Mouse (Mus musculus) lung, embryonic 16.5 days (tissue): Measurements from ENCODE around the gene Ankrd6. TPM values are rescaled to one million over a fixed set of nuclear protein-coding genes. Genes with fewer than 3 reads are reported as not detected.

Source experiments
- ATAC-seq: fragments of 200-750 bp; cut with Nextera tagmentation; 2 replicates; pipeline ENCODE4 v1.8.0; 2017; ENCODE audit warnings: low read depth, mild to moderate bottlenecking, moderate library complexity
- H3K27ac ChIP-seq: fragments of 300-500 bp; sonication (generic); 2 replicates; pipeline ENCODE4 v1.5.1; 2014; ENCODE audit warnings: mild to moderate bottlenecking, control low read depth, low read length
- H3K27me3 ChIP-seq: fragments of 300-500 bp; sonication (generic); 2 replicates; pipeline ENCODE4 v1.6.1; 2014; ENCODE audit warnings: low read depth, low read length, mixed read lengths; ENCODE audit not compliant: control insufficient read depth, insufficient read depth
- H3K36me3 ChIP-seq: fragments of 300-500 bp; sonication (generic); 2 replicates; pipeline ENCODE4 v1.6.1; 2014; ENCODE audit warnings: low read length; ENCODE audit not compliant: control insufficient read depth, insufficient read depth
- H3K4me1 ChIP-seq: fragments of 300-500 bp; sonication (generic); replicated peaks from 2 replicates; pipeline ENCODE4 v1.6.1; 2014; ENCODE audit warnings: low read length, mixed read lengths; ENCODE audit not compliant: control insufficient read depth, insufficient read depth
- H3K4me2 ChIP-seq: fragments of 300-500 bp; sonication (generic); 2 replicates; pipeline ENCODE4 v1.6.1; 2014; ENCODE audit warnings: low read depth, low read length, control low read depth
- H3K4me3 ChIP-seq: fragments of 300-500 bp; sonication (generic); 2 replicates; pipeline ENCODE4 v1.5.1; 2014; ENCODE audit warnings: mild to moderate bottlenecking, low read length, control low read depth
- H3K9ac ChIP-seq: fragments of 300-500 bp; sonication (generic); 2 replicates; pipeline ENCODE4 v1.6.1; 2014; ENCODE audit warnings: low read length, control low read depth
- H3K9me3 ChIP-seq: fragments of 300-500 bp; sonication (generic); 2 replicates; pipeline ENCODE4 v1.6.1; 2016; ENCODE audit warnings: low read length; ENCODE audit not compliant: control insufficient read depth
- WGBS: fragments of 180-500 bp; shearing (Covaris S2); extraction: QIAGEN DNeasy Blood & Tissue Kit; methylation state at CpG from one replicate; pipeline ENCODE4 v1.1.7; 2014; 5-methylcytosine and 5-hydroxymethylcytosine counted together
- polyA plus RNA-seq: library from polyadenylated mRNA; unstranded; fragments of >200 nt; fragmentation: Nextera tagmentation; extraction: Ambion mirVana; gene quantifications from 2 replicates; pipeline ENCODE4 v1.2.1, GENCODE M21; 2015

Gene Ankrd6
- polyA plus RNA-seq, 1 experiment from 2014 or later, result 3.6 TPM

DNA sequence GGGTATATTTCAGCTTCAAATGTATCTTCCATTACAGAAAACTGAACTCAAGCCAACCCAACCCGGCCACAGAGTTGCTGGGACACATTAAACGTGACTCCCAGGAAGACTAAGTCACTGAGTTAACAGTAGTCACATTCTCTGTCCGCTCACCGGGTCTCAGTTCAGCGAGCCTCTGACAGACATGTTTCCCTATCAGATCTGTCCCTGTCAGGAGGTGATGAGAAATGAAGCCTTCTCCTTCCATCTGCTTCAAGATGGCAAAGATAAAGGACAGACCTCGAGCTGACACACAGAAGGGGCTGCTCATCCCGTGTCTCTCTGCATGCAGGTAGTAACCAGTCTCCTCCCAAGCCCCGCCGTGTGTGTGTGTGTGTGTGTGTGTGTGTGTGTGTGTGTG lies 81.3 kb downstream of the Ankrd6 start:
- Histone ChIP-seq H3K4me1 (no peaks in the 10 kb centered on the region), H3K4me2 (no peak overlapping the region), H3K4me3 (no peak overlapping the region), H3K9me3 (no peaks in the 10 kb centered on the region), H3K27me3 (no peaks in the 10 kb centered on the region; the same call in 1 of the 2 replicates), H3K36me3 (no peaks in the 10 kb centered on the region), H3K9ac (no peak overlapping the region), H3K27ac (no peak overlapping the region)
- ATAC-seq, result no peak
- WGBS, result 32% methylated on average over 9 of the region's 9 CpGs

DNA sequence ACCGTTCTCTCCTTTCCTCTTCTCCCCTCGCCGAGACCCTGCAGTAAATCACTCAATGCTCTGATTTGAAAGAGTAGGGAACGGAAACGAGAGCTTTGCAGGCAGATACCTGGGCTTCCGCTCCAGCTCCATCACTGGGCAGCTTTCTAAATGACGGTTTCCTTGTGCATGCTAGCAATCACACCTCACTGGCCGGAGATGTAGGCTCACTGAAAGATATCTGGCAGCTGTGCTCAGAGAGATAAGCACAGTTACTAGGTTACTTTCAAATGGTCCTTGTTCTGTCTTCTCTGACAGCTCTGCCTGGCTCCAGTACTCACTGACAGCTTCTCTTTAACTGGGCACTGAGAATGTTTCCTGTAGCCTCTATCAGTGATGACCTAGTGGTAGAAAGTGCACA lies 81.8 kb downstream of the Ankrd6 start:
- no peak overlapping the region for H3K4me3 ChIP-seq
- H3K27ac ChIP-seq, result no peak overlapping the region
- WGBS, result 29% methylated on average over 8 of the region's 8 CpGs
- H3K9me3 ChIP-seq, result no peaks in the 10 kb centered on the region
- H3K36me3 ChIP-seq, result no peaks in the 10 kb centered on the region
- no peaks in the 10 kb centered on the region for H3K4me1 ChIP-seq
- ATAC-seq, result no peak
- no peak overlapping the region for H3K4me2 ChIP-seq
- H3K27me3 ChIP-seq, result no peaks in the 10 kb centered on the region; the same call in 1 of the 2 replicates
- no peak overlapping the region for H3K9ac ChIP-seq

DNA sequence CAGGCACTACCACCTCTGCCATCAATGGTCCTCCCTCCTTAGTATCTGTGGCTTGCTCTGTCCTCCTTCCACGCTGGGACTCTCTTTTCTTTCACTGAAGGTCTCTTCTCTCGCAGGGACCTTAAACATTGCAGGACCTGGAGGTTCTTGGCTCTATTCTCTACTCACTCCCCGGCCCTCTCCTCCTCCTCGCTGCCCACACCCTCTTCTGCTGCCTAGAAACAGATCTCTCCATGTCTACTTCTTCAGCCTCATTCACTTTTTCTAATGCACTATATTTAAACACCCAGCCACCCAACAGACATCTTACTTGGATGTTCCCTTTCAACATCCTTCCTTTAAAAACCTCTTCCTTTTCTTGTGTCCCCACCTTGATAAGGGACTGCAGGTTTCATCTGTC lies 82.2 kb downstream of the Ankrd6 start:
- Histone ChIP-seq H3K27me3 (no peaks in the 10 kb centered on the region; the same call in 1 of the 2 replicates), H3K9me3 (no peaks in the 10 kb centered on the region), H3K36me3 (no peaks in the 10 kb centered on the region), H3K4me3 (no peak overlapping the region), H3K4me1 (no peaks in the 10 kb centered on the region), H3K9ac (no peak overlapping the region), H3K27ac (no peak overlapping the region), H3K4me2 (no peak overlapping the region)
- 63% methylated on average over 4 of the region's 4 CpGs for WGBS
- ATAC-seq, result no peak

DNA sequence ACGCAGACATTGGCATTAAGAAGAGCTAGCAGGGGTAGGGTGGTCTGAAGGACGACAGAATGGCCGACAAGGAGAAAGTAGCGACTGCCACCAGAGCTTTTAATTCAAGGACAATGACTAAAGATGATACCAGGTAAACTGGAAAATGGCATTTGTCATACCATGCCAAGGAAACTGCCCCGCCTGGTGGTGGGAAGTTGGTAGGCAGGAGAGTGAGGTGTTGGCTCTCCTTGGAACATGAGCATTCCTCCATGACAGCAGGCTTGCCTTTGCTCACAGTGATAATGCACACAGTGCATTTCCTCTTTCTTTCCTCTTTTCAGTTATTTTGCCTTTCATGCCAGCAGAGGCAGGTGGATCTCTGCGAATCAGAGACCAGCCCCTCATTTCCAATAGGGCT lies 83.2 kb downstream of the Ankrd6 start:
- Histone ChIP-seq H3K4me1 (no peaks in the 10 kb centered on the region), H3K4me3 (no peak overlapping the region), H3K36me3 (no peaks in the 10 kb centered on the region), H3K9me3 (no peaks in the 10 kb centered on the region), H3K27me3 (no peaks in the 10 kb centered on the region; the same call in 1 of the 2 replicates), H3K9ac (no peak overlapping the region), H3K4me2 (no peak overlapping the region), H3K27ac (no peak overlapping the region)
- 76% methylated on average over 6 of the region's 6 CpGs for WGBS
- ATAC-seq, result no peak

DNA sequence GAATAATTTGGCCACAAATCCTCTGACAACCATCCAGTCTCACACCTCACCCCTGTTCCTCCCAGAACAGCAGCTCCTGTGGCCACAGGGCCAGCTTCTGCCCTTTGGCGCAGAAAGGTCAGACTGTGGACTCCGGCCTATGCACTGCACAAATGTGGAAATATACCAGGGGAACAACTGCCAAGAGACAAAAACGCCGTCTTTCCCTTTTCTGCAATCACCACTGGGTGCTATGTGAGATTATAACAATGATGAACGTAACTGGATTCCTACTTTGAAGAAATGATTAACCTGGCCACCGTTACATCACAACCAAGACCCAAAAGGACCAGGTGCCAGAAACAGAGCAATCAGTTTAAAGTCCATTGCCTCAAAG lies 85.8 kb downstream of the Ankrd6 start:
- Histone ChIP-seq H3K9ac (no peak overlapping the region), H3K27me3 (no peaks in the 10 kb centered on the region; the same call in 1 of the 2 replicates), H3K36me3 (no peaks in the 10 kb centered on the region), H3K4me2 (no peak overlapping the region), H3K27ac (no peak overlapping the region), H3K9me3 (no peaks in the 10 kb centered on the region), H3K4me1 (no peaks in the 10 kb centered on the region), H3K4me3 (no peak overlapping the region)
- WGBS, result 79% methylated on average over 6 of the region's 6 CpGs
- ATAC-seq, result no peak

DNA sequence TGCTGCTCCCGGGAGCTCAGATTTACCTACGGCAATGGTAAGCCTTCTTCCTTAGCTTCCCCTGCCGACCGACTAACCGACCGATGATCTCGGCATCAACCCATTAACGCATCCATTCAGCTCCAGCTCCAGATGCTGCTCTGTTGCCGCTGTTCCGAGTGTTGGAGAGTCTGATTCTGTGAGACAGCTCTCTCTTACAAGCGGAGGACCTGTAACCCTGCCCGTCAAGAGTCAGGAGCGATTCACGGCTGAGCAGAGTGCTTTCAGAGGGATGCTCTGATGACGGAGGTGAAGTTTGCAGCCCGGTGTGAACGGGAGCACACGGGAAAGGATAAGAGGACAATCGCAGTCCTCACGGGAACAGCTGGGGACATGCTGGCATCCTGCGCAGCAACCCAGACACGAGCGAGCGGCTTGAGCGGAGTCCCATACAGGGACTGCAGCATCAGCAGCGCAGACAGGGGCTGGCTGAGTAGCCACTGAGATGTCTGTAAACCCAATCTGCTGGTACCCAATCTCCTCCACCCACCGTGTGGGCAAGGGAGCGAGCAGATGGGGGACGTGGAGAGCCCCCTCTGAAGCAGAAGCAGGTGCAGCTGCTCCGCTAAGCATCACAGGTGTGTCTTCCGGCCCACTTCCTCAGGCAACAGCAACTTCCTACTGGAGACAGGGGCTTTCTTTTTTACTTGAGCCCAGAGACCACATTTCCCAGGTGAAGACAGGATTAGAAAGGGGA lies 86.3 kb downstream of the Ankrd6 start:
- Histone ChIP-seq H3K36me3 (no peaks in the 10 kb centered on the region), H3K9me3 (no peaks in the 10 kb centered on the region), H3K27me3 (no peaks in the 10 kb centered on the region; the same call in 1 of the 2 replicates), H3K4me2 (no peak overlapping the region), H3K9ac (no peak overlapping the region), H3K4me3 (no peak overlapping the region), H3K27ac (no peak overlapping the region), H3K4me1 (no peaks in the 10 kb centered on the region)
- WGBS, result 44% methylated on average over 31 of the region's 31 CpGs
- no peak for ATAC-seq

DNA sequence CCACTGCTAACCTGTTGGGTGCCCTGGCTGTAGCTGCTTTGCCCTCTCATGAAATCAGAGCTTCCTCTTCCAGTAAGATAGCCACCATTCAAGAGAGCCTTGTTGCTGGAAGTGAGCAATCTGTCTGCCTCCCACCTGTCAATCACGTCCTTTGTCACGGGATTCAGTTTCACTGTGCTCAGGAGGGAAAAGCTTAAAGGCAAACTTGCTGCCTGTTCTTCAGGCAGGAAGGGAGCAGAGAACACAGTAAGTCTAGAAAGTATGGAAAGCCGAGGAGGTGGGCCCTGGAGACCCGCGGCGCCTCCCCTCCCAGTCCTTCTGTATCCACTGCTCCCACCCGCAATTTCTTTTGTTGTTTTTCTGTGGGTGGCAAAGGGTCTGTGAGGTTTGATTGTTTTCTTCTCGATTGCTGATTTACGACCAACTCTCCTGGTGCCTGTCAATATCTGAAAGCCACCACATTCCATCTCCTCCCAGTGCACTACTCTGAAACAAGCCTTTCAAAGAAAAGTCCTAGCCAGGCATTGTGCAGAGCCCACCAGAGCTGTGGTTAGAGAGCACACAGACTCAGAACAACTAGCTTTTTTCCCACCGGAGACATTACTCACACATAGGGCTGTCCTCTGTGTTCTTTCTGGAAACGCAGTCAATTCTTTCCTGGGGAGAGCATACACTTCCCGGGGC lies 87.1 kb downstream of the Ankrd6 start:
- 25% methylated on average over 12 of the region's 12 CpGs for WGBS
- Histone ChIP-seq H3K4me3 (no peak overlapping the region), H3K36me3 (no peaks in the 10 kb centered on the region), H3K4me1 (no peaks in the 10 kb centered on the region), H3K9ac (no peak overlapping the region), H3K27me3 (no peaks in the 10 kb centered on the region; the same call in 1 of the 2 replicates), H3K9me3 (no peaks in the 10 kb centered on the region), H3K27ac (no peak overlapping the region), H3K4me2 (no peak overlapping the region)
- ATAC-seq, result no peak

DNA sequence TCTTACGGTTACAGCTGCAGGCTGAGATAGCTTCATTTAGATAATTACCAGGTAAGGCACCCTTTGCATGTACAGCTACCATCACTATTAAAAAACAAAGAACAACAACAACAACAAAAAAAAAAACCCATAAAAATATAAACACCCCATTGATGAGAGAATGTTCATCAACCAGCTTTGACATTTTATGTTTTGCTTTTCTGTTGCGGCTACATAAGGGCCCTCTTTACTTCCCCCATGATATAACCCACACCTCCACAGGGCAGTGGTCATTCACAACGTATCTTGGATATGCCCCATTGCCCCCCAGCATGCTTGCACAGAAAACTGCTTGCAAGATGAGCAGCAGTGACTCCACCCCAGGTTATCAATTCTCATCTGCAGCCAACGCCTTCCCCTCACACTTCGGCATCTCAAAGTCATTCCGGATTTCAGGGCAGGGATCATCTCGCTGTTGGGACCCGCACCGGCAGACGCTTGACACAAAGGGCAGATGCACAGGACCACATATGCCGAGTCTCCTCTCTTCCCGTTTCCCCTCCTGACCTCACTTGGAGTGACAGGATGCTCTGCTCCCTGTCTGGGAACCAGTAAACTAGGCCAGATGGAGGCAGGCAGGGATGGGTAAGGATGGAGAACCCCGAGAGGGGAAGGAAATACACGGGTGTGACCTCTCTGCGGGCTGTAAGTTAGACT lies 87.7 kb downstream of the Ankrd6 start:
- H3K27ac ChIP-seq, result no peak overlapping the region
- no peak overlapping the region for H3K4me3 ChIP-seq
- H3K36me3 ChIP-seq, result no peaks in the 10 kb centered on the region
- no peaks in the 10 kb centered on the region for H3K9me3 ChIP-seq
- H3K4me1 ChIP-seq, result no peaks in the 10 kb centered on the region
- H3K27me3 ChIP-seq, result no peaks in the 10 kb centered on the region; the same call in 1 of the 2 replicates
- 37% methylated on average over 15 of the region's 15 CpGs for WGBS
- ATAC-seq, result no peak
- no peak overlapping the region for H3K9ac ChIP-seq
- H3K4me2 ChIP-seq, result no peak overlapping the region

DNA sequence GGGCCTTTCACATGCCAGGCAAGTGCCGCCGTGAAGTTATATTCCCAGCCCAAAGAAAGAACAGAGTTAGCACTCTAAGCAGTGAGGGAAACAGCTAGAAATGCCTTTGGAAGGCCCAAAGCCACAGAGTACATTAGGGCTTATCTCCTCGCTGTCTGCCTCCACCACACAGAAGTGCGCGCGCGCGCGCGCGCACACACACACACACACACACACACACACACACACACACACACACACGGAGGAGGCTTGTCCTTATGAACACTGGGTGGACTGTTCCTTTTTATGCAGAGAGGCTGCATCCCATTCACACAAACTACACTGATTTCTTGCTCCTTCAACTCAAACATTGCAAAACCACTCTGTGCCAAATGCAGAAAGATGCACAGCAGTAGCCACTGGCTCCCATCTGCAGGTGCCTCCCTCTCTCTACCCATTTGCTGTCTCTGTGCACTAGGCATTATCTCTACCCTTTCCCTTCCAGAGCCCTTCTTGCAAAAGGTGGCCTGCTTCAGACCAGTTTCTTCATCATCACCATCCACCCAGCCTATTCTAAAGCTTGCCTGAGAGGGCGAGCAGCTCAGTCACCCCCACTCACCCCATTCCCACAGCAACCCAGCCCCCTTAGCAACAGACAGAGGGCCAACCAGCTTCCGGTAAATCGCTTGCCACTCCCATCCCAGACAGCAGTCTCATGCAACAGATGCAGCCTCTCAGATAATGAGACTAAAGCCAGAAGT lies 88.5 kb downstream of the Ankrd6 start:
- 73% methylated on average over 15 of the region's 15 CpGs for WGBS
- H3K9me3 ChIP-seq, result no peaks in the 10 kb centered on the region
- no peak overlapping the region for H3K27ac ChIP-seq
- no peaks in the 10 kb centered on the region; the same call in 1 of the 2 replicates for H3K27me3 ChIP-seq
- no peak for ATAC-seq
- no peaks in the 10 kb centered on the region for H3K36me3 ChIP-seq
- no peak overlapping the region for H3K9ac ChIP-seq
- no peak overlapping the region for H3K4me3 ChIP-seq
- H3K4me1 ChIP-seq, result no peaks in the 10 kb centered on the region
- H3K4me2 ChIP-seq, result no peak overlapping the region
